ENCODE assay signal across 9 mouse cellular contexts in the genomic region with DNA sequence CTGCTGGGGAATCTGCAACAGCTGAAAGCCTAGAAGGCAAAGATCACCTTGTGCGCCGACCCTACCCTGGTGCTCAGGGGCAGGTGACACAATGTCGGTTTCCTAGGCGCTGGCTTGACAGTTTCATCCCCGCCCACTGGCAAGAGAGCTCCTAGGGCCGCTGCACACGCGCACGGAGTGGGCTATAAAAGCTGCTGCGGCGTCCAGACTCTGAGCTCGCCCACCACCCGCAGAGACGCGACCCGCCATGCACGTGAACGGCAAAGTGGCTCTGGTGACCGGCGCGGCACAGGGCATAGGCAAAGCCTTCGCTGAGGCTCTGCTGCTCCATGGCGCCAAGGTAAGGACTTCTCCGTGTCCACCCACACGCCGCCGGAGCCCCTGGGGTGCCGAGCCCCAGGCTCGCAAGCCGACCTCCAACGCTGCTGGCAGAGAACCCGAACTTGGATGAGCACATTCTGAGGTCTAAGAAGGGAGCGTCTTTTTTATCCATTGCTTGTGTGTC. TPM values are rescaled to one million over a fixed set of nuclear protein-coding genes. Genes with fewer than 3 reads are reported as not detected.
DNase-seq lines count a peak whose midpoint lies in the region; ATAC-seq and TF ChIP-seq lines count a peak whose summit lies in the region.
"Had no signal": no experiment of that assay in that cellular context is flagged by ENCODE, and none has a peak within 500 bp of the region (broad histone marks: within the 10 kb centered on the region; RNA-seq: fewer than 3 reads in every experiment).

Gene Hpgd (plus strand): TSS at position 213 of the 505 bp plus-strand sequence.

- peak; percentile 9 for DNase-seq in right cerebral cortex, adult 18-20 months
- DNase-seq in right cerebral cortex, postnatal 36 days (ENCODE audit: low spot score in 2 of 2) = no peak
- DNase-seq in kidney, postnatal 14 days = peak; percentile 69
- DNase-seq in natural killer cell, adult 2 months (ENCODE audit: low spot score in 2 of 2) = no peak

- H3K9ac ChIP-seq in heart, embryonic 16.5 days (ENCODE audit: low read length) = peak within 1 kb of the TSS; percentile 69
- peak within 1 kb of the TSS; percentile 61 for H3K9ac ChIP-seq in lung, embryonic 15.5 days

- no peaks in the 10 kb centered on the region for H3K9me3 ChIP-seq in heart, embryonic 16.5 days (replicated peaks; ENCODE audit: control insufficient read depth, low read length)
- no peaks in the 10 kb centered on the region for H3K9me3 ChIP-seq in lung, embryonic 15.5 days

- peak within 1 kb of the TSS; percentile 76 for H3K4me2 ChIP-seq in heart, embryonic 16.5 days (ENCODE audit: low read depth, low read length)
- peak within 1 kb of the TSS; percentile 93 for H3K4me2 ChIP-seq in lung, embryonic 15.5 days

- peaks cover 5% of the 10 kb centered on the region; the same call in 1 of the 2 replicates for H3K4me1 ChIP-seq in heart, embryonic 16.5 days (ENCODE audit: control insufficient read depth, insufficient read depth, low read length)
- H3K4me1 ChIP-seq in lung, embryonic 15.5 days = peaks cover 18% of the 10 kb centered on the region
- peaks cover 8% of the 10 kb centered on the region for H3K4me1 ChIP-seq in olfactory bulb, adult 2 months (ENCODE audit: control insufficient read depth, insufficient read depth, low read length)

- peak within 1 kb of the TSS; percentile 58 for H3K4me3 ChIP-seq in heart, embryonic 16.5 days (ENCODE audit: low read length)
- peak within 1 kb of the TSS; percentile 57 for H3K4me3 ChIP-seq in lung, embryonic 15.5 days
- peak within 1 kb of the TSS; percentile 46 for H3K4me3 ChIP-seq in olfactory bulb, adult 2 months (ENCODE audit: insufficient read depth, low read depth, low read length)

- peaks cover 3% of the 10 kb centered on the region; the same call in 1 of the 2 replicates for H3K27me3 ChIP-seq in heart, embryonic 16.5 days (ENCODE audit: control insufficient read depth, insufficient read depth, low read length)
- no peaks in the 10 kb centered on the region for H3K27me3 ChIP-seq in lung, embryonic 15.5 days

- WGBS in heart, embryonic 16.5 days = 1% methylated on average over 33 of the region's 33 CpGs
- 1% methylated on average over 33 of the region's 33 CpGs for WGBS in lung, embryonic 15.5 days
- 1% methylated on average over 33 of the region's 33 CpGs for whole genome bisulfite sequencing in olfactory bulb, adult 2 months

- TF ChIP-seq POLR2A in olfactory bulb, adult 2 months (IDR thresholded peaks at IDR 0.05; ENCODE audit: insufficient read depth, low read depth, low read length) = no peak

- peak within 1 kb of the TSS; percentile 6; the same call in 1 of the 2 replicates for H3K27ac ChIP-seq in heart, embryonic 16.5 days (ENCODE audit: low read length)
- H3K27ac ChIP-seq in lung, embryonic 15.5 days = no peak within 1 kb of the TSS
- no peak within 1 kb of the TSS for H3K27ac ChIP-seq in olfactory bulb, adult 2 months (ENCODE audit: insufficient read depth, low read depth, low read length)

- no peak for ATAC-seq in erythroid progenitor cell, adult 5-6 weeks (replicated peaks; ENCODE audit: low FRiP score, poor library complexity, severe bottlenecking)
- peak; percentile 77 for ATAC-seq in heart, embryonic 16.5 days (replicated peaks; ENCODE audit: extremely low read depth, insufficient read depth, low FRiP score)
- peak; percentile 85 for ATAC-seq in lung, embryonic 15.5 days (ENCODE audit: borderline replicate concordance, extremely low read depth, low FRiP score, low TSS enrichment)
- ATAC-seq: Patski had no signal

- no peaks in the 10 kb centered on the region for H3K36me3 ChIP-seq in heart, embryonic 16.5 days (ENCODE audit: control insufficient read depth, insufficient read depth)
- H3K36me3 ChIP-seq in lung, embryonic 15.5 days = no peaks in the 10 kb centered on the region

- no peak for TF ChIP-seq CTCF in olfactory bulb, adult 2 months (IDR thresholded peaks at IDR 0.05; ENCODE audit: insufficient read depth, low read depth, low read length)

RNA-seq across cellular contexts. Expression of gene Hpgd, which starts in this region (rescaled TPM):
- 14.4 and 30.6 TPM in 2 replicates for total RNA-seq in erythroid progenitor cell, adult 5-6 weeks (2015; ENCODE audit: low replicate concordance)
- total RNA-seq in erythroid progenitor cell, adult 5-6 weeks (2017; ENCODE audit: low replicate concordance) = 18.2 and 32.2 TPM in 2 replicates
- polyA plus RNA-seq in heart, embryonic 16.5 days (2015; fragmentation: Nextera tagmentation; extraction: Ambion mirVana) = 20.1 and 36.7 TPM in 2 replicates
- polyA plus RNA-seq in lung, embryonic 15.5 days (2015; fragmentation: Nextera tagmentation; extraction: Ambion mirVana) = 20.2 and 27.3 TPM in 2 replicates
- polyA plus RNA-seq in olfactory bulb, adult 2 months (2012; ENCODE audit: insufficient read depth, insufficient read length, low replicate concordance, missing spikeins) = not detected in 2 replicates

Comparison
In these comparisons a context has a peak if more than half of its experiments do, and no peak if none do; other contexts are left out.
1. DNase-seq: peak in right cerebral cortex, adult 18-20 months (single experiment) and kidney, postnatal 14 days (single experiment); none in right cerebral cortex, postnatal 36 days (0 of 2) and natural killer cell, adult 2 months (0 of 2).
2. Peak in every context shown above with its lines, with median percentiles within 50 percentile points of each other: H3K4me3 ChIP-seq.